Mouse (Mus musculus): ENCODE data around the gene Ifitm1. TPM values are rescaled to one million over a fixed set of nuclear protein-coding genes. Genes with fewer than 3 reads are reported as not detected.

The Ifitm1 gene
- total RNA-seq (2023) = 1 to 10 TPM in 1 of 2 experiments, not detected in 1; 1.1 TPM

GRCm38 (mm10) chr7:140966921-140967320 lies at the start of gene Ifitm1:
TSS of gene Ifitm1 (plus strand) at chr7:140967221.

GRCm38 (mm10) chr7:140920418-140921029 lies 46.5 kb upstream of the Ifitm1 start, which contains the start of gene Nlrp6:
TSS of gene Nlrp6 (plus strand) at chr7:140920902.

GRCm38 (mm10) chr7:140941222-140942051 lies 25.6 kb upstream of the Ifitm1 start, which contains the start of gene Pgghg:
TSS of gene Pgghg (plus strand) at chr7:140941391.

GRCm38 (mm10) chr7:140949824-140950530 lies 17.0 kb upstream of the Ifitm1 start, which contains the start of gene Ifitm5:
TSS of gene Ifitm5 (minus strand) at chr7:140950291.

GRCm38 (mm10) chr7:140955758-140956555 lies 11.1 kb upstream of the Ifitm1 start, which contains the start of the genes Gm45717 and Ifitm2:
TSS of gene Gm45717 (minus strand) at chr7:140955937.
TSS of gene Ifitm2 (minus strand) at chr7:140955987.

GRCm38 (mm10) chr7:141010593-141010992 lies 43.6 kb downstream of the Ifitm1 start, which contains the start of gene Ifitm3:
TSS of gene Ifitm3 (minus strand) at chr7:141010770.

GRCm38 (mm10) chr7:141017824-141018223 lies 50.8 kb downstream of the Ifitm1 start, which contains the start of gene Ifitm6:
TSS of gene Ifitm6 (minus strand) at chr7:141017924.

Other genes starting within 250 kb of the Ifitm1 start
- gene Cyp2e1, start 203.5 kb upstream of the Ifitm1 start, total RNA-seq (2023) = not detected
- gene Syce1, start 179.4 kb upstream of the Ifitm1 start, total RNA-seq (2023) = not detected
- gene Zfp941, start 145.0 kb upstream of the Ifitm1 start, total RNA-seq (2023) = under 1 TPM in 1 of 2 experiments, not detected in 1; 0.15 TPM
- not detected for gene Urah, start 132.2 kb upstream of the Ifitm1 start, total RNA-seq (2023)
- gene Scgb1c1, start 121.7 kb upstream of the Ifitm1 start, total RNA-seq (2023) = not detected
- gene Odf3, start 119.4 kb upstream of the Ifitm1 start, total RNA-seq (2023) = not detected
- gene Gm45785, start 110.9 kb upstream of the Ifitm1 start, total RNA-seq (2023) = not detected
- 100 to 1,000 TPM; 112 to 126 TPM for gene Ric8a, start 110.3 kb upstream of the Ifitm1 start, total RNA-seq (2023)
- gene Bet1l, start 109.6 kb upstream of the Ifitm1 start, total RNA-seq (2023) = 10 to 100 TPM; 22.5 to 22.8 TPM
- gene Psmd13, start 85.3 kb upstream of the Ifitm1 start, total RNA-seq (2023) = 10 to 100 TPM; 79.6 to 82.9 TPM
- 10 to 100 TPM; 10.8 to 12.7 TPM for gene Sirt3, start 84.9 kb upstream of the Ifitm1 start, total RNA-seq (2023)
- gene Cox8b, start 66.8 kb upstream of the Ifitm1 start, total RNA-seq (2023) = not detected
- not detected for gene Nlrp6, start 46.3 kb upstream of the Ifitm1 start, total RNA-seq (2023)
- 10 to 100 TPM; 20.9 to 22.3 TPM for gene Pgghg, start 25.8 kb upstream of the Ifitm1 start, total RNA-seq (2023)
- gene Ifitm5, start 16.9 kb upstream of the Ifitm1 start, total RNA-seq (2023) = not detected
- not detected for gene Gm45717, start 11.3 kb upstream of the Ifitm1 start, total RNA-seq (2023)
- 10 to 100 TPM; 14.7 to 16.9 TPM for gene Ifitm2, start 11.2 kb upstream of the Ifitm1 start, total RNA-seq (2023)
- 1 to 10 TPM; 2.1 to 4.4 TPM for gene Ifitm3, start 43.5 kb downstream of the Ifitm1 start, total RNA-seq (2023)
- not detected for gene Ifitm6, start 50.7 kb downstream of the Ifitm1 start, total RNA-seq (2023)
- not detected for gene Gm17387, start 61.9 kb downstream of the Ifitm1 start, total RNA-seq (2023)
- not detected for gene B4galnt4, start 93.9 kb downstream of the Ifitm1 start, total RNA-seq (2023)
- 10 to 100 TPM; 27.8 to 32.3 TPM for gene Pkp3, start 111.0 kb downstream of the Ifitm1 start, total RNA-seq (2023)
- 10 to 100 TPM; 44.7 to 51.9 TPM for gene Sigirr, start 133.4 kb downstream of the Ifitm1 start, total RNA-seq (2023)
- not detected for gene Ano9, start 150.6 kb downstream of the Ifitm1 start, total RNA-seq (2023)
- gene Ptdss2, start 155.2 kb downstream of the Ifitm1 start, total RNA-seq (2023) = 1 to 10 TPM; 9.0 to 9.8 TPM
- gene Rnh1, start 205.6 kb downstream of the Ifitm1 start, total RNA-seq (2023) = 10 to 100 TPM; 76.8 to 79.0 TPM
- gene Hras, start 226.8 kb downstream of the Ifitm1 start, total RNA-seq (2023) = 10 to 100 TPM; 23.1 to 28.1 TPM
- 1 to 10 TPM; 5.4 to 7.7 TPM for gene Lrrc56, start 226.9 kb downstream of the Ifitm1 start, total RNA-seq (2023)
- 1 to 10 TPM; 4.9 TPM for gene Lmntd2, start 246.9 kb downstream of the Ifitm1 start, total RNA-seq (2023)
- gene Rassf7, start 248.6 kb downstream of the Ifitm1 start, total RNA-seq (2023) = 10 to 100 TPM; 13.4 to 15.4 TPM